Mouse (Mus musculus): ENCODE data around the gene Zmynd8. TPM values are rescaled to one million over a fixed set of nuclear protein-coding genes. Genes with fewer than 3 reads are reported as not detected.

Zmynd8 gene
- polyA plus RNA-seq, 1 experiment from 2014 or later, result 71.5 TPM

DNA sequence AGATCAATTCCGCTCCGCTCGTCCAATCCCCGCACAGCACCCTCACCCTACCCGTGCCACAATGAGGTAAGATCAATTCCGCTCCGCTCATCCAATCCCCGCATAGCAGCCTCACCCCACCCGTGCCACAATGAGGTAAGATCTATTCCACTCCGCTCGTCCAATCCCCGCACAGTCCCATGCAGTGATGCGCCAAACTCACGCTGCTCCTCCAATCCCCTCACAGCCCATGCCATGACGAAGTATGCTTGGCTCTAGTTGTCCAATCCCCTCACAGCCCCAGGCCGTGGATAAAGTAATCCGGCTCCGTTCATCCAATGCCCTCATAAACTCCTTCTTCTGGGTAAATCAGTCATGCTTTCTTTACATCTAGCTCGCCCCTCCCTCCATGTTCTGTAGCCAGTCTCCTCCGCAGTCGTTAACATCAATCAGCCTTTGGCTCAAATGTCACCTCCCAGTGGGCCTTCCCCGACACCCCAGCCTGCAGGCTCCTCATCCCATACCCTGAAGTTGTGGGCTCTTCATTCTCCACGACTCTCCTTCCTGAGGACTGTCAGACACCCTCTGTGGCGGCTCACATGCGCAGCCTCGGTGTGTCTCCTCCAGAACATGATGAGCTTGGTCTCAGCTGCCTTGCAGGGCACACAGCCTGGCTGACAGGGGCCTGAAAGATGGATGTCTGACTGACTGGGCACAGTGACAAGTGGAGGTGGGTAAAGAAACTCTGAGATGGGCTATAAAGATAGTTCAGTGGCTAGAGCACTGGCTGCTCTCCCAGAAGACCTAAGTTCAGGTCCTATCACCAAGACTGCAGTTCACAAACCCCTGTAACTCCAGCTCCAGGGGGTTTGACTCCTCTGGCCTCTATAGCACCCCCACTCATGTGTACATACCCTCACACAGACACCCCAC lies 36.9 kb downstream of the Zmynd8 start:
- WGBS, result 84% methylated on average over 26 of the region's 26 CpGs
- H3K9ac ChIP-seq, result no peak overlapping the region
- peaks cover 16% of the 10 kb centered on the region; the same call in 1 of the 2 replicates for H3K36me3 ChIP-seq (replicated peaks)
- no peak overlapping the region for H3K4me2 ChIP-seq
- ATAC-seq (ENCODE audit: low FRiP score), result 0 out of 2 replicates have a peak, but pooled peaks have one; percentile 31
- H3K9me3 ChIP-seq, result no peaks in the 10 kb centered on the region
- H3K4me1 ChIP-seq, result peaks cover 76% of the 10 kb centered on the region
- no peaks in the 10 kb centered on the region for H3K27me3 ChIP-seq
- H3K27ac ChIP-seq, result peak overlapping the region; percentile 54
- no peak overlapping the region for H3K4me3 ChIP-seq (replicated peaks)

GRCm38 (mm10) chr2:165860962-165861682 lies 37.7 kb downstream of the Zmynd8 start:
- Histone ChIP-seq H3K36me3 (replicated peaks) (peaks cover 16% of the 10 kb centered on the region; the same call in 1 of the 2 replicates), H3K9me3 (no peaks in the 10 kb centered on the region), H3K9ac (no peak overlapping the region), H3K4me3 (replicated peaks) (no peak overlapping the region), H3K4me2 (no peak overlapping the region), H3K4me1 (peaks cover 76% of the 10 kb centered on the region), H3K27ac (0 out of 2 replicates have a peak overlapping the region, but pooled peaks have one; percentile 9), H3K27me3 (no peaks in the 10 kb centered on the region)
- ATAC-seq (ENCODE audit: low FRiP score), result no peak
- 91% methylated on average over 20 of the region's 20 CpGs for WGBS

- Histone ChIP-seq H3K4me3 (replicated peaks) (no peak overlapping the region), H3K4me1 (peaks cover 79% of the 10 kb centered on the region), H3K27ac (peak overlapping the region; percentile 93; the same call in 1 of the 2 replicates), H3K4me2 (no peak overlapping the region), H3K9ac (no peak overlapping the region), H3K27me3 (no peaks in the 10 kb centered on the region), H3K36me3 (replicated peaks) (peaks cover 16% of the 10 kb centered on the region; the same call in 1 of the 2 replicates), H3K9me3 (no peaks in the 10 kb centered on the region)
- 97% methylated on average over 6 of the region's 6 CpGs for WGBS
- ATAC-seq (ENCODE audit: low FRiP score), result no peak
Measured at GRCm38 (mm10) chr2:165860447-165860846, 38.4 kb downstream of the Zmynd8 start.

DNA sequence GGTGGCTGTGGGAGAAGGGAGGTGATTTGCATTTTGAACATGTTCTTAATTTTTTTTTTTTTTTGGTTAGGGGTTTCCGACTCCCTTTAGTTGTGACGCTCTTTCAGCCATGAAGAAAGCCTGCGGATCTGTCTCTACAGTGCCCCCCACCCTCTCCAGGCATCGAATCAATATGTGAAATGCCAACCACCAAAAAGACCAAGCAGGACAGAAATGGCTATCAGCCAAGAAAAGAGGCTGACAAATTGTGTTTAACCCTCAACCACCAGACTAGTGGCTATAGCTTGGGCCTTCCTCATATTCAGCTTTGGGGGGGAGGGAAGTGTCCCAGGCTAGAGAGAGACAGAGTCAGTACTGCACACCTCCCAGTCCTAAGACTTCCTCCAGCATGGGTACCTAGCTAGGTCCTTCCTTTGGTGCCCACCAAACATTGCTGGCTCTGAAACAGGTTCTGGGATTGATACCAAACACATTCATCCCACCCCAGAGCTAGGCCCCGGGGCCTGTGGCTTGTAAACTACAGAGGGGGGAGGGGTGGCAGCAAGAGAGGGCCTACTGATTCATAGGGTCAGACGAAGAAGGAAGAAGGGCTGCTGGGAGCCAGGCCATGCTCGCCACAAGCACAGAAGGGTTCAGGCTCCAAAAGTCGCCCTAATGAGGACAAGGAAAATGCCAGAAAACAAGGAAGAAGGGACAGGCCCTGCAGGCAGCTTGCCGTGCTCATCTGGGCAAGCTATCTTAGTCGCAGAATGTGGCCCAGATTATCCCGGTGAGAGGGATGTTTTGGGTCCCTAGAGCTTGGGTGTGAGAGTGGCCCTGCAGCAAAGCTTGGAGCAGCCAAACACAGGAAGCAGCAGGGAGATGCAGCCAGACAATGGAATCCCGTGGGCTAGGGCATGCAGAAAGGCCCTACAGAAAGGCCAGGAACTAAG lies 40.1 kb downstream of the Zmynd8 start:
- Histone ChIP-seq H3K4me3 (replicated peaks) (no peak overlapping the region), H3K36me3 (replicated peaks) (peaks cover 16% of the 10 kb centered on the region; the same call in 1 of the 2 replicates), H3K9me3 (no peaks in the 10 kb centered on the region), H3K4me1 (peaks cover 81% of the 10 kb centered on the region), H3K9ac (peak overlapping the region; percentile 49), H3K27ac (peak overlapping the region; percentile 93), H3K27me3 (no peaks in the 10 kb centered on the region), H3K4me2 (peak overlapping the region; percentile 47)
- ATAC-seq (ENCODE audit: low FRiP score), result no peak
- 8% methylated on average over 12 of the region's 12 CpGs for WGBS

DNA sequence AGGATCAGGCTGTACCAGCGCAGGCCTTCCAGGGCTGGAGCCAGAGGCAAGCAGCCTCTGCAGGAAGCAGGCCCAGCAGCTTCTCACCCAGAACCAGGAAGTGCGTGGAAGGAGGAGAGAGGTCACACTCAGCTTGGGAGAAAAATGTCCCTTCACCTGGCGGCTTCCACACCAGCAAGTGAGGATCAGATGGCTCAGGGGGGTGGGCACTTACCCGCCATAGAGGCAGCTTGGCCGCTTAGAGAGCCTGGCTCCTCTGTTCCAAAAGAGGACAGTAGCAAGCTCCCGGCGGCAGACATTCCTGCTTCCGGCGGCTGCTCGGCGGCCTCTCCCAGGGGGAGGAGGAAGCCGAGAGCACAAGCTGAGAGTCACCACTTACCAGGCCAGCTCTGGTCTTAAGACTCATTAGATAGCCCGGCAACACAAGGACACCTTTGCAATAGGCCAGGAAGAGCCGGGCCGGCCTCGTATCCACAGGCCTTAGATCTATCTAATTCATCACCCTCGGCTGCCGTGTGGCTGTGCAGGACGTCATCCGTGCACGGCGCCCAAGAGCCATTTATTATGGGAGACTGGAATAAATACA lies 40.9 kb downstream of the Zmynd8 start:
- Histone ChIP-seq H3K4me1 (peaks cover 79% of the 10 kb centered on the region), H3K9me3 (no peaks in the 10 kb centered on the region), H3K4me3 (replicated peaks) (no peak overlapping the region; the same call in 1 of the 2 replicates), H3K36me3 (replicated peaks) (peaks cover 16% of the 10 kb centered on the region; the same call in 1 of the 2 replicates), H3K4me2 (peak overlapping the region; percentile 47), H3K27ac (peak overlapping the region; percentile 93), H3K9ac (peak overlapping the region; percentile 49), H3K27me3 (no peaks in the 10 kb centered on the region)
- 2% methylated on average over 22 of the region's 22 CpGs for WGBS
- peak; percentile 45; the same call in 1 of the 2 replicates for ATAC-seq (ENCODE audit: low FRiP score)

DNA sequence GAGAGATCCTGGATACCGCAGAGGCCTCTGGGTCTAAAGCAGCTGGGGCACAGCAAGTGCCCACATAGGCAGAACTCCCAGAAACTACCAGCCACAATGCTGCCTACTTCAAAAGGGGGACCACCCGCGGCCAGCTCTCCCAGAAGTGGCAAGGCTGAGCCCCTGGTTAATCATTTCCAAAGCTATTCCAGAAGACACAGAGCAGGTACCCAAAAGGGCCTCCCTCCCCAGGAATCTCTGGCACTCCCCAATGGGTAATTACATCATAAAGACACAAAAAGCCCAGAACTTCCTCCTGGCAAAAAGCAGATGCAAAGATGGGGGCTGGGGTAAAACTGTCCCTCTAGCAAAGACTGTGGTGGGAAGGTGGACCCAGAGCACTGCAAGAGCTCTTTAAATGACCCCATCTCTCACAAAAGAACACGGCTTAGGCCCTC lies 41.4 kb downstream of the Zmynd8 start:
- H3K9me3 ChIP-seq, result no peaks in the 10 kb centered on the region
- peak overlapping the region; percentile 93 for H3K27ac ChIP-seq
- H3K4me2 ChIP-seq, result peak overlapping the region; percentile 47
- H3K4me3 ChIP-seq (replicated peaks), result no peak overlapping the region
- no peaks in the 10 kb centered on the region for H3K27me3 ChIP-seq
- peaks cover 16% of the 10 kb centered on the region; the same call in 1 of the 2 replicates for H3K36me3 ChIP-seq (replicated peaks)
- peak; percentile 37; the same call in 1 of the 2 replicates for ATAC-seq (ENCODE audit: low FRiP score)
- H3K4me1 ChIP-seq, result peaks cover 81% of the 10 kb centered on the region
- WGBS, result 2% methylated on average over 4 of the region's 4 CpGs
- peak overlapping the region; percentile 49; the same call in 1 of the 2 replicates for H3K9ac ChIP-seq

GRCm38 (mm10) chr2:165856611-165857200 lies 42.1 kb downstream of the Zmynd8 start:
- no peak overlapping the region for H3K4me3 ChIP-seq (replicated peaks)
- no peak for ATAC-seq (ENCODE audit: low FRiP score)
- H3K27ac ChIP-seq, result peak overlapping the region; percentile 93
- no peak overlapping the region for H3K4me2 ChIP-seq
- H3K9ac ChIP-seq, result no peak overlapping the region
- peaks cover 76% of the 10 kb centered on the region for H3K4me1 ChIP-seq
- no peaks in the 10 kb centered on the region for H3K27me3 ChIP-seq
- no peaks in the 10 kb centered on the region for H3K9me3 ChIP-seq
- H3K36me3 ChIP-seq (replicated peaks), result peaks cover 13% of the 10 kb centered on the region
- 72% methylated on average over 7 of the region's 7 CpGs for WGBS

GRCm38 (mm10) chr2:165855641-165856301 lies 43.0 kb downstream of the Zmynd8 start:
- H3K4me3 ChIP-seq (replicated peaks), result no peak overlapping the region
- peaks cover 81% of the 10 kb centered on the region for H3K4me1 ChIP-seq
- no peak overlapping the region for H3K9ac ChIP-seq
- H3K27me3 ChIP-seq, result no peaks in the 10 kb centered on the region
- peaks cover 12% of the 10 kb centered on the region for H3K36me3 ChIP-seq (replicated peaks)
- H3K4me2 ChIP-seq, result no peak overlapping the region
- 77% methylated on average over 6 of the region's 6 CpGs for WGBS
- ATAC-seq (ENCODE audit: low FRiP score), result no peak
- H3K27ac ChIP-seq, result 0 out of 2 replicates have a peak overlapping the region, but pooled peaks have one; percentile 25
- no peaks in the 10 kb centered on the region for H3K9me3 ChIP-seq

DNA sequence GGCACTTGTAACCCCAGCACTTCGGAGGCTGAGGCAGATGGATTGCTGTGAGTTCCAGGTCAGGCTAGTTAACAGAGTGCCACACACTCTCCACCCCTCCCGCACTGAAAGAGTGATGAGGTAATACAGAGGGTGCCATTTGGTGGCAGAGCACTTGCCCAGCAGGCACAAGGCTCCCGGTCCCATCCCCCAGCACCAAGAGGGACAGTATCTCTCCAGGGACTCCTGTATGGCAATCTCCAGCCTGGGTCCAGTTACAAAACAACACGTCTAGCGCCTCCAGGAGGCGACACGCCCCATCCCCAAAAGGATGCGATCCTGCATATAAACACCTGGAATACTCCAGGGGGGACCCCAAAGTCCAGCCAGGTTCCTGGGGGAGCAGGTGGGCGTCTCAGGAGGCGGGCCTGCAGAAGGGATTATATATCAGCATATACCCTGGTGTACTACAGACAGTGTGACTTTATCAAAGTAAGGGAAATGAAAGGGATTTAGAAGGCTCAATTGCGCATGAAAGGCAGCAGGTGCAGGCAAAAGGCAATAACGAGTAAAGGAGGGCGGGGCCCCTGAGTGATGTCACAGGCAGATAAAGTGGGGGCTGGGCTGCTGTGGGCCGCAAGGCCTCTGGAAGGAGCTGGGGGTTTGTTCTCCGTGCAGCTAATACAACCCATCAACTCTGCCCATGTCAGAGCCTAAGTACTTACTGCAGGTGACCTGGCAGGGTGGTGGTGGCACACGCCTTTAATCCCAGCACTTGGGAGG lies 44.4 kb downstream of the Zmynd8 start:
- 51% methylated on average over 16 of the region's 16 CpGs for WGBS
- peak overlapping the region; percentile 69 for H3K27ac ChIP-seq

More for the DNA sequence above, 44.4 kb downstream of the Zmynd8 start:
- H3K9me3 ChIP-seq, result no peaks in the 10 kb centered on the region
- H3K4me1 ChIP-seq, result peaks cover 72% of the 10 kb centered on the region
- H3K9ac ChIP-seq, result no peak overlapping the region
- H3K27me3 ChIP-seq, result no peaks in the 10 kb centered on the region
- H3K36me3 ChIP-seq (replicated peaks), result peaks cover 23% of the 10 kb centered on the region
- H3K4me2 ChIP-seq, result no peak overlapping the region
- ATAC-seq (ENCODE audit: low FRiP score), result no peak
- H3K4me3 ChIP-seq (replicated peaks), result no peak overlapping the region

Measured in forebrain, embryonic 12.5 days (tissue).